Mouse (Mus musculus): Measurements from ENCODE around the gene Ccdc162. TPM values are rescaled to one million over a fixed set of nuclear protein-coding genes. Genes with fewer than 3 reads are reported as not detected.
A peak's percentile ranks its signal among the peaks of the same experiment; 100 is the strongest.

The Ccdc162 gene
- polyA plus RNA-seq, 1 experiment from 2014 or later = 0.12 TPM

DNA sequence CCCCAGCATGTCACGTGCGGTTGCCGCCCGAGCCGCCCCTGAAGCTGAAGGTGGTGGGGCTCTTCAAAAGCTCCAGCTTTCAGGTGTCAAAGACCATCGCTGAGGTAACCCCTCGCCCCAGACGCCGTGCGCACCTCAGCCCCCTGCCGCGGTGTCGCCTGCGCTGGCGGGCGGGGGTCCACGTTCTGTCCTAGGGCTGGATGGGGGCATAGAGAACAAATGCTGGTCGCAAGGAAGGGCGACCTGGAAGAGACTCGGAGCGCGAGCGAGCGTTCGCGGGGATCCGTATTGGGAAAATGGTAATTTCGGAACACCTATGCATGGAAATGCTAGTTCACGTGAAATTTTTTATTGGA is 225.9 kb downstream of the Ccdc162 start:
- H3K9ac ChIP-seq (ENCODE audit: low read depth, low read length) = peak overlapping the region; percentile 57
- under 1% methylated on average over 29 of the region's 29 CpGs for WGBS (ENCODE audit: insufficient replicate concordance)
- no peak for ATAC-seq (ENCODE audit: low read depth)

GRCm38 (mm10) chr10:41489708-41490517 is 226.5 kb downstream of the Ccdc162 start, which contains the start of the genes Smpd2 and Ppil6:
Gene Smpd2 (minus strand): TSS chr10:41490369.
Gene Ppil6 (plus strand): TSS chr10:41490439.
- Histone ChIP-seq H3K4me2 (ENCODE audit: low read depth, low read length) (peak within 1 kb of the TSS; percentile 99), H3K27me3 (ENCODE audit: control insufficient read depth, insufficient read depth, low read depth, low read length) (peaks cover 7% of the 10 kb centered on the region), H3K4me3 (ENCODE audit: low read depth, low read length) (peak within 1 kb of the TSS; percentile 69), H3K9ac (ENCODE audit: low read depth, low read length) (peak within 1 kb of the TSS; percentile 65), H3K27ac (ENCODE audit: low read length) (peak within 1 kb of the TSS; percentile 41), H3K4me1 (ENCODE audit: control insufficient read depth, low read depth, low read length) (peaks cover 8% of the 10 kb centered on the region), H3K9me3 (replicated peaks; ENCODE audit: control insufficient read depth, low read length) (no peaks in the 10 kb centered on the region), H3K36me3 (ENCODE audit: control insufficient read depth, insufficient read depth) (peaks cover 3% of the 10 kb centered on the region)
- under 1% methylated on average over 50 of the region's 50 CpGs for WGBS (ENCODE audit: insufficient replicate concordance)
- peak; percentile 86 for ATAC-seq (ENCODE audit: low read depth)

More for the DNA sequence above, 225.9 kb downstream of the Ccdc162 start:
- peaks cover 3% of the 10 kb centered on the region for H3K36me3 ChIP-seq (ENCODE audit: control insufficient read depth, insufficient read depth)
- H3K9me3 ChIP-seq (replicated peaks; ENCODE audit: control insufficient read depth, low read length) = no peaks in the 10 kb centered on the region
- H3K4me1 ChIP-seq (ENCODE audit: control insufficient read depth, low read depth, low read length) = peaks cover 8% of the 10 kb centered on the region
- H3K4me2 ChIP-seq (ENCODE audit: low read depth, low read length) = peak overlapping the region; percentile 99
- H3K4me3 ChIP-seq (ENCODE audit: low read depth, low read length) = peak overlapping the region; percentile 69
- H3K27me3 ChIP-seq (ENCODE audit: control insufficient read depth, insufficient read depth, low read depth, low read length) = peaks cover 7% of the 10 kb centered on the region
- no peak overlapping the region for H3K27ac ChIP-seq (ENCODE audit: low read length)

GRCm38 (mm10) chr10:41489294-41489693 is 227.1 kb downstream of the Ccdc162 start:
- Histone ChIP-seq H3K4me2 (ENCODE audit: low read depth, low read length) (peak overlapping the region; percentile 99), H3K9me3 (replicated peaks; ENCODE audit: control insufficient read depth, low read length) (no peaks in the 10 kb centered on the region), H3K36me3 (ENCODE audit: control insufficient read depth, insufficient read depth) (peaks cover 3% of the 10 kb centered on the region), H3K4me3 (ENCODE audit: low read depth, low read length) (peak overlapping the region; percentile 69), H3K27me3 (ENCODE audit: control insufficient read depth, insufficient read depth, low read depth, low read length) (peaks cover 7% of the 10 kb centered on the region), H3K9ac (ENCODE audit: low read depth, low read length) (peak overlapping the region; percentile 65; the same call in 1 of the 2 replicates), H3K4me1 (ENCODE audit: control insufficient read depth, low read depth, low read length) (peaks cover 8% of the 10 kb centered on the region), H3K27ac (ENCODE audit: low read length) (no peak overlapping the region)
- WGBS (ENCODE audit: insufficient replicate concordance) = 50% methylated on average over 8 of the region's 8 CpGs
- peak; percentile 42; the same call in 1 of the 2 replicates for ATAC-seq (ENCODE audit: low read depth)

DNA sequence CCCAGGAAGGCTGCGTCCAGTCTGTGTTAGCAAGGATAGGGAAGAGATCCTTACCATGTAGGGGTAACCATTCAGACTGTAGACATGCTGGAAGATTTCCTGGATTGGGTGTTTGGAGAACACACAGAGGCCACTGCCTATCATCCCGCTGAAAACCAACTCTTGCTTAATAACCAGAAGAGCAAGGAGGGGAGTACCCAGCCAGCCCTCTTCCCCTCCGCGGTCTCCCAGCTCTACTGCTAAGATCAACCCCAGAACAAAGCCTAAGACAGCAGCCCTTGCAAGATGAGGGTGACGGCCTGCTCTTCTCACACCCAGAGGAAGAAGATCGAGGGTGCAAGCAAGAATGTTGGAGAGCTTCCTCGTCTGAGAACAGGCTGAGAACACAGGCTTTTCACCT is 227.6 kb downstream of the Ccdc162 start:
- peak overlapping the region; percentile 99 for H3K4me2 ChIP-seq (ENCODE audit: low read depth, low read length)
- peaks cover 7% of the 10 kb centered on the region for H3K27me3 ChIP-seq (ENCODE audit: control insufficient read depth, insufficient read depth, low read depth, low read length)
- peak overlapping the region; percentile 69 for H3K4me3 ChIP-seq (ENCODE audit: low read depth, low read length)
- peaks cover 3% of the 10 kb centered on the region for H3K36me3 ChIP-seq (ENCODE audit: control insufficient read depth, insufficient read depth)
- 26% methylated on average over 7 of the region's 7 CpGs for WGBS (ENCODE audit: insufficient replicate concordance)
- peaks cover 8% of the 10 kb centered on the region for H3K4me1 ChIP-seq (ENCODE audit: control insufficient read depth, low read depth, low read length)
- no peak for ATAC-seq (ENCODE audit: low read depth)
- H3K27ac ChIP-seq (ENCODE audit: low read length) = no peak overlapping the region
- no peak overlapping the region for H3K9ac ChIP-seq (ENCODE audit: low read depth, low read length)
- H3K9me3 ChIP-seq (replicated peaks; ENCODE audit: control insufficient read depth, low read length) = no peaks in the 10 kb centered on the region

Small RNAs within 50 kb of the gene (microRNA-seq; reads per million reads assigned to microRNA genes)
- not detected for gene Mir3473b

Other genes starting within 250 kb of the Ccdc162 start
- gene Mical1, start 240.3 kb downstream of the Ccdc162 start, polyA plus RNA-seq (2015; fragmentation: Nextera tagmentation; extraction: Ambion mirVana) = 5.3 and 5.4 TPM in 2 replicates
- 13.5 and 14.6 TPM in 2 replicates for gene Smpd2, start 226.3 kb downstream of the Ccdc162 start, polyA plus RNA-seq (2015; fragmentation: Nextera tagmentation; extraction: Ambion mirVana)
- gene Ppil6, start 226.2 kb downstream of the Ccdc162 start, polyA plus RNA-seq (2015; fragmentation: Nextera tagmentation; extraction: Ambion mirVana) = not detected in 2 replicates
- gene Cd164, start 197.2 kb downstream of the Ccdc162 start, polyA plus RNA-seq (2015; fragmentation: Nextera tagmentation; extraction: Ambion mirVana) = 65.0 and 67.8 TPM in 2 replicates
- gene Cep57l1, start 93.2 kb upstream of the Ccdc162 start, polyA plus RNA-seq (2015; fragmentation: Nextera tagmentation; extraction: Ambion mirVana) = 10.3 and 13.6 TPM in 2 replicates
- gene Sesn1, start 93.3 kb upstream of the Ccdc162 start, polyA plus RNA-seq (2015; fragmentation: Nextera tagmentation; extraction: Ambion mirVana) = 20.0 and 20.1 TPM in 2 replicates

Measured in liver, embryonic 16.5 days (tissue).